Mouse (Mus musculus) embryonic fibroblast, embryonic 13.5 days (primary cell): ENCODE measurements around the gene Atp6v0c. TPM values are rescaled to one million over a fixed set of nuclear protein-coding genes. Genes with fewer than 3 reads are reported as not detected.

Source experiments
- H3K27ac ChIP-seq: 2 replicates; pipeline ENCODE4 v1.5.1; 2012; ENCODE audit warnings: low read length, control low read depth, inconsistent platforms; ENCODE audit not compliant: insufficient read depth
- H3K4me1 ChIP-seq: 2 replicates; pipeline ENCODE4 v1.6.1; 2011; ENCODE audit warnings: low read length; ENCODE audit not compliant: control insufficient read depth, insufficient read depth
- H3K4me3 ChIP-seq: 2 replicates; pipeline ENCODE4 v1.5.1; 2011; ENCODE audit warnings: mild to moderate bottlenecking, control low read depth, low read length; ENCODE audit not compliant: insufficient read depth
- CTCF ChIP-seq: IDR thresholded peaks from 2 replicates; pipeline ENCODE4 v1.5.1; 2011; ENCODE audit warnings: mild to moderate bottlenecking, control low read depth, low read length, moderate library complexity, borderline replicate concordance; ENCODE audit not compliant: insufficient read depth
- POLR2A ChIP-seq: IDR thresholded peaks from 2 replicates; pipeline ENCODE4 v1.6.1; 2011; ENCODE audit warnings: low read depth, mild to moderate bottlenecking, control low read depth, low read length, moderate library complexity
- polyA plus RNA-seq: library from polyadenylated mRNA; stranded (reverse); fragments of >200 nt; gene quantifications from 2 replicates; pipeline ENCODE4 v1.2.4, GENCODE M21; 2011; ENCODE audit warnings: low read depth; ENCODE audit not compliant: missing spikeins, insufficient read length

The Atp6v0c gene
- polyA plus RNA-seq, 1 experiment = 382 TPM

- Histone ChIP-seq H3K27ac (no peak overlapping the region), H3K4me3 (no peak overlapping the region), H3K4me1 (peaks cover 2% of the 10 kb centered on the region; the same call in 1 of the 2 replicates)
- no peak for TF ChIP-seq POLR2A
- no peak for TF ChIP-seq CTCF
These were observed 41.9 kb downstream of the Atp6v0c start for GRCm38 (mm10) chr17:24127592-24127991.

DNA sequence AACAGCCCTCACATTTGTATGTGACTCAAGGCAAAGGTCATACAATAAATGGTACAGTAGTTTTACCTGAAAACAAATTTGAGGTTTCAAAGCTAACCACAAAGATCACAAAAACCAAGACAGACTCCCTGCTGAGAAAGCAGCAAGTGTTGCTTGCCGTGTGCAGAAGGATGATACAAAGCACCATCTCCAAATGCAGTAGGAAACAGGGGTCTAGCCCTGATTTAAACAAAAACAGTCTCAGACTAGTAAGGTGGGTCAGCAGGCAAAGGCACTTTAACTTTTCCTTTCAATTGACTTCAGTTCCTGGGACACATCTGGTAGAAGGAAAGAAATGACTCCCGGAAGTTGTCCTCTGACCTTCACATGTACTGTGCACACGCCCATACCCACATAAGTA lies 42.7 kb downstream of the Atp6v0c start:
- Histone ChIP-seq H3K4me3 (no peak overlapping the region), H3K4me1 (peaks cover 2% of the 10 kb centered on the region; the same call in 1 of the 2 replicates), H3K27ac (no peak overlapping the region)
- no peak for TF ChIP-seq POLR2A
- TF ChIP-seq CTCF = no peak

DNA sequence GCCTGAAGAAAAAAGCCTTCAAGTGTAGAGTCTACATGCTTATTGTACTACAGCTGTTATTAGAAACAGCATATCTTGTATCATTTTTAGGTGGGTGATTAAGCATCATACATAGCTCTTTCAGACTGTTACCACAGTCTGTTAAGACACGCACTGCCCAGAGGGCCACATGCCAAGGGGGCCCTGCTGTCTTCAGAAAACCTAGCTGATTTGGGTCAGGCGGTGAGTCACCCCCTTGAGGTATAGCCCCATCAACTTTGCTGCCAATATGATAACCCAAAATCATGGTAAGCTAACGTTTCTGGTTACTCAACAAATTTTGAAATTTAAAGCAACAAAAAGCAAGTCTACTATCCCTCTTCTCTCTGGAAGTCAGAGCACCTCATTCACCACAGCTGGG lies 50.1 kb downstream of the Atp6v0c start:
- TF ChIP-seq POLR2A (no peak), CTCF (no peak)
- no peak overlapping the region for H3K27ac ChIP-seq
- H3K4me1 ChIP-seq = peaks cover 2% of the 10 kb centered on the region; the same call in 1 of the 2 replicates

More for the DNA sequence above, 50.1 kb downstream of the Atp6v0c start:
- no peak overlapping the region for H3K4me3 ChIP-seq

Other genes starting within 250 kb of the Atp6v0c start
- not detected in 2 replicates for gene Sbp, start 228.0 kb downstream of the Atp6v0c start, polyA plus RNA-seq
- gene Sbpl, start 214.4 kb downstream of the Atp6v0c start, polyA plus RNA-seq = not detected in 2 replicates
- gene Prss30, start 189.1 kb downstream of the Atp6v0c start, polyA plus RNA-seq = not detected in 2 replicates
- 0.62 TPM in 1 of 2 replicates, not detected in the other for gene Prss22, start 171.6 kb downstream of the Atp6v0c start, polyA plus RNA-seq
- gene Prss27, start 131.6 kb downstream of the Atp6v0c start, polyA plus RNA-seq = 0.42 TPM in 1 of 2 replicates, not detected in the other
- gene Kctd5, start 96.2 kb downstream of the Atp6v0c start, polyA plus RNA-seq = 80.8 and 83.2 TPM in 2 replicates
- gene Pdpk1, start 18.8 kb downstream of the Atp6v0c start, polyA plus RNA-seq = 42.6 and 48.9 TPM in 2 replicates
- gene Amdhd2, start 5.9 kb downstream of the Atp6v0c start, polyA plus RNA-seq = 26.6 and 31.7 TPM in 2 replicates
- 10.9 and 14.0 TPM in 2 replicates for gene Tbc1d24, start 35.9 kb upstream of the Atp6v0c start, polyA plus RNA-seq
- 2.9 and 4.1 TPM in 2 replicates for gene Ntn3, start 39.8 kb upstream of the Atp6v0c start, polyA plus RNA-seq
- gene Tedc2, start 51.1 kb upstream of the Atp6v0c start, polyA plus RNA-seq = 7.9 and 9.2 TPM in 2 replicates
- gene Ccnf, start 81.8 kb upstream of the Atp6v0c start, polyA plus RNA-seq = 23.5 and 24.2 TPM in 2 replicates
- gene Abca17, start 181.4 kb upstream of the Atp6v0c start, polyA plus RNA-seq = not detected in 2 replicates
- gene Abca3, start 182.2 kb upstream of the Atp6v0c start, polyA plus RNA-seq = 15.6 and 17.8 TPM in 2 replicates
- gene Rnps1, start 244.9 kb upstream of the Atp6v0c start, polyA plus RNA-seq = 123 and 134 TPM in 2 replicates